Mouse (Mus musculus) embryonic facial prominence, embryonic 11.5 days (tissue): Measurements from ENCODE around the gene Hoxc10. TPM values are rescaled to one million over a fixed set of nuclear protein-coding genes. Genes with fewer than 3 reads are reported as not detected.

Experiments
- ATAC-seq: fragments of 200-750 bp; cut with Nextera tagmentation; replicated peaks from 2 replicates; pipeline ENCODE4 v1.8.0; 2017; ENCODE audit warnings: low read depth; ENCODE audit not compliant: insufficient number of reproducible peaks, low FRiP score, low TSS enrichment
- DNase-seq: peaks from one replicate; pipeline ENCODE4 v3.0.0-alpha.2; 2015; ENCODE audit warnings: low spot score
- H3K27ac ChIP-seq: fragments of 300-500 bp; sonication (generic); replicated peaks from 2 replicates; pipeline ENCODE4 v1.5.1; 2014; ENCODE audit warnings: mild to moderate bottlenecking, low read depth, low read length, control low read depth
- H3K27me3 ChIP-seq: fragments of 300-500 bp; sonication (generic); 2 replicates; pipeline ENCODE4 v1.6.1; 2014; ENCODE audit warnings: mild to moderate bottlenecking, low read length, moderate library complexity, mixed read lengths; ENCODE audit not compliant: control insufficient read depth, insufficient read depth
- H3K36me3 ChIP-seq: fragments of 300-500 bp; sonication (generic); replicated peaks from 2 replicates; pipeline ENCODE4 v1.6.1; 2014; ENCODE audit warnings: low read depth, mild to moderate bottlenecking, low read length, moderate library complexity, mixed read lengths; ENCODE audit not compliant: control insufficient read depth, insufficient read depth
- H3K4me1 ChIP-seq: fragments of 300-500 bp; sonication (generic); 2 replicates; pipeline ENCODE4 v1.6.1; 2014; ENCODE audit warnings: low read length, mixed read lengths; ENCODE audit not compliant: control insufficient read depth, insufficient read depth
- H3K4me2 ChIP-seq: fragments of 300-500 bp; sonication (generic); 2 replicates; pipeline ENCODE4 v1.6.1; 2014; ENCODE audit warnings: low read depth, mild to moderate bottlenecking, control low read depth, low read length, moderate library complexity
- H3K4me3 ChIP-seq: fragments of 300-500 bp; sonication (generic); 2 replicates; pipeline ENCODE4 v1.5.1; 2014; ENCODE audit warnings: low read depth, low read length, control low read depth
- H3K9ac ChIP-seq: fragments of 300-500 bp; sonication (generic); replicated peaks from 2 replicates; pipeline ENCODE4 v1.6.1; 2014; ENCODE audit warnings: mild to moderate bottlenecking, control low read depth, low read length
- H3K9me3 ChIP-seq: fragments of 300-500 bp; sonication (generic); replicated peaks from 2 replicates; pipeline ENCODE4 v1.6.1; 2016; ENCODE audit warnings: mild to moderate bottlenecking, low read length, inconsistent platforms, mixed read lengths; ENCODE audit not compliant: control insufficient read depth
- WGBS: fragments of 180-500 bp; shearing (Covaris S2); extraction: QIAGEN DNeasy Blood & Tissue Kit; methylation state at CpG from one replicate; pipeline ENCODE4 v1.1.7; 2014; 5-methylcytosine and 5-hydroxymethylcytosine counted together
- polyA plus RNA-seq: library from polyadenylated mRNA; unstranded; fragments of >200 nt; fragmentation: Nextera tagmentation; extraction: Ambion mirVana; gene quantifications from 2 replicates; pipeline ENCODE4 v1.2.1, GENCODE M21; 2014

The Hoxc10 gene
- polyA plus RNA-seq, 1 experiment from 2014 or later = not detected

GRCm38 (mm10) chr15:102996548-102996947 is 30.0 kb downstream of the Hoxc10 start:
- DNase-seq (no peak), ATAC-seq (no peak)
- no peak overlapping the region for H3K9ac ChIP-seq
- H3K27me3 ChIP-seq = peaks cover 94% of the 10 kb centered on the region
- H3K4me2 ChIP-seq = no peak overlapping the region
- peaks cover 8% of the 10 kb centered on the region for H3K4me1 ChIP-seq
- H3K9me3 ChIP-seq = no peaks in the 10 kb centered on the region
- H3K36me3 ChIP-seq = no peaks in the 10 kb centered on the region
- H3K27ac ChIP-seq = no peak overlapping the region
- no peak overlapping the region for H3K4me3 ChIP-seq
- 0% methylated on average over 9 of the region's 9 CpGs for WGBS

GRCm38 (mm10) chr15:102997431-102997830 is 30.8 kb downstream of the Hoxc10 start:
- 0% methylated on average over 3 of the region's 3 CpGs for WGBS
- DNase-seq = no peak
- Histone ChIP-seq H3K27ac (no peak overlapping the region), H3K4me1 (peaks cover 8% of the 10 kb centered on the region), H3K9ac (no peak overlapping the region), H3K4me2 (no peak overlapping the region), H3K4me3 (no peak overlapping the region), H3K27me3 (peaks cover 94% of the 10 kb centered on the region), H3K36me3 (no peaks in the 10 kb centered on the region), H3K9me3 (no peaks in the 10 kb centered on the region)
- ATAC-seq = no peak

- no peak within 1 kb of the TSS for H3K27ac ChIP-seq
Measured at GRCm38 (mm10) chr15:102997939-102998355, 31.4 kb downstream of the Hoxc10 start, which contains the start of gene Hoxc6. Gene Hoxc6, plus strand, starts transcription at chr15:102998257.

GRCm38 (mm10) chr15:102998608-102999182 is 32.1 kb downstream of the Hoxc10 start:
- ATAC-seq = no peak
- WGBS = under 1% methylated on average over 19 of the region's 19 CpGs

More at GRCm38 (mm10) chr15:102997939-102998355, 31.4 kb downstream of the Hoxc10 start, which contains the start of gene Hoxc6:
- WGBS = 1% methylated on average over 19 of the region's 19 CpGs
- DNase-seq (no peak), ATAC-seq (no peak)
- peaks cover 94% of the 10 kb centered on the region for H3K27me3 ChIP-seq
- no peaks in the 10 kb centered on the region for H3K36me3 ChIP-seq
- H3K9me3 ChIP-seq = no peaks in the 10 kb centered on the region
- H3K4me2 ChIP-seq = peak within 1 kb of the TSS; percentile 60
- peak within 1 kb of the TSS; percentile 23; the same call in 1 of the 2 replicates for H3K4me3 ChIP-seq
- H3K9ac ChIP-seq = no peak within 1 kb of the TSS
- H3K4me1 ChIP-seq = peaks cover 8% of the 10 kb centered on the region

GRCm38 (mm10) chr15:102999183-102999831 is 32.7 kb downstream of the Hoxc10 start:
- Histone ChIP-seq H3K27ac (no peak overlapping the region), H3K4me1 (peaks cover 8% of the 10 kb centered on the region), H3K4me3 (peak overlapping the region; percentile 23), H3K27me3 (peaks cover 98% of the 10 kb centered on the region), H3K9ac (no peak overlapping the region), H3K36me3 (no peaks in the 10 kb centered on the region), H3K9me3 (no peaks in the 10 kb centered on the region), H3K4me2 (peak overlapping the region; percentile 60)
- ATAC-seq (peak; percentile 46; the same call in 1 of the 2 replicates), DNase-seq (no peak)
- 0% methylated on average over 32 of the region's 33 CpGs for WGBS

More at GRCm38 (mm10) chr15:102998608-102999182, 32.1 kb downstream of the Hoxc10 start:
- H3K27ac ChIP-seq = no peak overlapping the region
- H3K9me3 ChIP-seq = no peaks in the 10 kb centered on the region
- DNase-seq = no peak
- peaks cover 8% of the 10 kb centered on the region for H3K4me1 ChIP-seq
- peaks cover 95% of the 10 kb centered on the region for H3K27me3 ChIP-seq
- peak overlapping the region; percentile 23; the same call in 1 of the 2 replicates for H3K4me3 ChIP-seq
- H3K9ac ChIP-seq = no peak overlapping the region
- no peaks in the 10 kb centered on the region for H3K36me3 ChIP-seq
- no peak overlapping the region for H3K4me2 ChIP-seq

GRCm38 (mm10) chr15:102999955-103000354 is 33.4 kb downstream of the Hoxc10 start:
- Histone ChIP-seq H3K4me3 (no peak overlapping the region), H3K9me3 (no peaks in the 10 kb centered on the region), H3K27ac (no peak overlapping the region), H3K9ac (no peak overlapping the region), H3K27me3 (peaks cover 98% of the 10 kb centered on the region), H3K4me1 (peaks cover 8% of the 10 kb centered on the region), H3K4me2 (no peak overlapping the region), H3K36me3 (no peaks in the 10 kb centered on the region)
- WGBS = 3% methylated on average over 11 of the region's 11 CpGs
- no peak for ATAC-seq
- no peak for DNase-seq

GRCm38 (mm10) chr15:103000501-103000901 is 33.9 kb downstream of the Hoxc10 start:
- no peaks in the 10 kb centered on the region for H3K9me3 ChIP-seq
- under 1% methylated on average over 24 of the region's 24 CpGs for WGBS
- H3K27ac ChIP-seq = no peak overlapping the region
- no peak overlapping the region for H3K4me3 ChIP-seq
- H3K27me3 ChIP-seq = peaks cover 98% of the 10 kb centered on the region
- H3K4me1 ChIP-seq = peaks cover 8% of the 10 kb centered on the region
- ATAC-seq (no peak), DNase-seq (no peak)
- H3K4me2 ChIP-seq = no peak overlapping the region
- H3K36me3 ChIP-seq = no peaks in the 10 kb centered on the region
- no peak overlapping the region for H3K9ac ChIP-seq

GRCm38 (mm10) chr15:103001370-103001769 is 34.8 kb downstream of the Hoxc10 start:
- ATAC-seq (no peak), DNase-seq (no peak)
- H3K27ac ChIP-seq = no peak overlapping the region
- H3K4me3 ChIP-seq = no peak overlapping the region
- peaks cover 8% of the 10 kb centered on the region for H3K4me1 ChIP-seq
- no peak overlapping the region for H3K9ac ChIP-seq
- H3K4me2 ChIP-seq = no peak overlapping the region
- WGBS = 7% methylated on average over 2 of the region's 2 CpGs
- H3K27me3 ChIP-seq = peaks cover 97% of the 10 kb centered on the region
- H3K36me3 ChIP-seq = no peaks in the 10 kb centered on the region
- H3K9me3 ChIP-seq = no peaks in the 10 kb centered on the region
